Mouse (Mus musculus): ENCODE results near the gene Thsd4. TPM values are rescaled to one million over a fixed set of nuclear protein-coding genes. Genes with fewer than 3 reads are reported as not detected.

Gene Thsd4
- total RNA-seq, 1 experiment, result 1.6 TPM

- Histone ChIP-seq H3K9me3 (ENCODE audit: control insufficient read depth, insufficient read depth, low read depth, low read length) (no peaks in the 10 kb centered on the region), H3K4me1 (ENCODE audit: control insufficient read depth in 2 of 2, insufficient read depth in 2 of 2, low read length in 2 of 2, poor library complexity in 1 of 2) (peaks cover 1 to 8% of the 10 kb centered on the region in 2 experiments; a peak in 2 of 4 replicates), H3K4me3 (ENCODE audit: insufficient read depth in 1 of 2, low read depth in 1 of 2, low read length in 2 of 2, poor library complexity in 1 of 2, severe bottlenecking in 1 of 2) (no peak overlapping the region), H3K36me3 (ENCODE audit: control insufficient read depth, insufficient read depth, low read length, poor library complexity, severe bottlenecking) (no peaks in the 10 kb centered on the region), H3K9ac (ENCODE audit: insufficient read depth, low read depth, low read length, poor library complexity, severe bottlenecking) (no peak overlapping the region), H3K27ac (ENCODE audit: insufficient read depth, low read depth, low read length, poor library complexity, severe bottlenecking) (no peak overlapping the region)
- TF ChIP-seq MAFK (IDR thresholded peaks at IDR 0.05; ENCODE audit: insufficient read depth, low read depth, low read length) (no peak), CHD2 (IDR thresholded peaks at IDR 0.05; ENCODE audit: low read depth, low read length) (no peak), ZC3H11A (IDR thresholded peaks at IDR 0.05; ENCODE audit: borderline replicate concordance, low read depth, low read length) (no peak), ZNF384 (IDR thresholded peaks at IDR 0.05; ENCODE audit: low read depth, low read length) (no peak), HCFC1 (IDR thresholded peaks at IDR 0.05; ENCODE audit: borderline replicate concordance, insufficient read depth, low read length) (no peak)
- no peak for DNase-seq (ENCODE audit: low read depth, low spot score)
- in situ Hi-C loops (cut with MboI; ENCODE audit: low sequenced_read_pairs in 2 of 2, unreplicated experiment in 2 of 2), result no loop called here
Observed at GRCm38 (mm10) chr9:59965046-59965445, 556.8 kb downstream of the Thsd4 start.

DNA sequence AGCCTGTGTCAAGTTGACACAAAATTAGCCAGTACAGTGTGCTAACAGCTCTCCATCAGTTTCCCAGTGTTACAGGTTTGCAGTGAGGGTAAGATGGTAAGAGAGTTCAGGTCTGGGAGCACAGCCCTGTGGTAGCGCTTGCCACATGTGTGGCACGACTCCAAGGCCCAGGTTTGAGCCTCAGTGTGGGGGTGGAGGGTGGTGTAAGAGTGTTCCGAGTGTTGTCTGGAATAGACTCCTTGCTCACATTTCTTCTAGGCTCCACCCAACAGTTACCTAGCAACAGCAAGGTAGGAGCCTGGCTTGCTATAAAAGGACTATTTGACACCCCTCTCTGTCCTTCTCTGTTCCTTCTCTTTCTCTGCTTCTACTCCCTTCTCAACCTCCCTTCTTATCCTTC is 557.5 kb downstream of the Thsd4 start:
- no peak overlapping the region for H3K4me3 ChIP-seq (ENCODE audit: insufficient read depth in 1 of 2, low read depth in 1 of 2, low read length in 2 of 2, poor library complexity in 1 of 2, severe bottlenecking in 1 of 2)
- H3K9ac ChIP-seq (ENCODE audit: insufficient read depth, low read depth, low read length, poor library complexity, severe bottlenecking), result no peak overlapping the region
- H3K4me1 ChIP-seq (ENCODE audit: control insufficient read depth in 2 of 2, insufficient read depth in 2 of 2, low read length in 2 of 2, poor library complexity in 1 of 2), result peaks cover 1 to 10% of the 10 kb centered on the region in 2 experiments; a peak in 2 of 4 replicates
- no peaks in the 10 kb centered on the region for H3K36me3 ChIP-seq (ENCODE audit: control insufficient read depth, insufficient read depth, low read length, poor library complexity, severe bottlenecking)
- TF ChIP-seq ZC3H11A (IDR thresholded peaks at IDR 0.05; ENCODE audit: borderline replicate concordance, low read depth, low read length), result no peak
- TF ChIP-seq MAFK (IDR thresholded peaks at IDR 0.05; ENCODE audit: insufficient read depth, low read depth, low read length), result no peak
- TF ChIP-seq ZNF384 (IDR thresholded peaks at IDR 0.05; ENCODE audit: low read depth, low read length), result no peak
- TF ChIP-seq HCFC1 (IDR thresholded peaks at IDR 0.05; ENCODE audit: borderline replicate concordance, insufficient read depth, low read length), result no peak
- TF ChIP-seq CHD2 (IDR thresholded peaks at IDR 0.05; ENCODE audit: low read depth, low read length), result no peak
- no peak for DNase-seq (ENCODE audit: low read depth, low spot score)
- H3K9me3 ChIP-seq (ENCODE audit: control insufficient read depth, insufficient read depth, low read depth, low read length), result no peaks in the 10 kb centered on the region
- no peak overlapping the region for H3K27ac ChIP-seq (ENCODE audit: insufficient read depth, low read depth, low read length, poor library complexity, severe bottlenecking)
- in situ Hi-C loops (cut with MboI; ENCODE audit: low sequenced_read_pairs in 2 of 2, unreplicated experiment in 2 of 2), result no loop called here

GRCm38 (mm10) chr9:59961201-59961955 is 560.5 kb downstream of the Thsd4 start:
- no peak for DNase-seq (ENCODE audit: low read depth, low spot score)
- TF ChIP-seq CHD2 (IDR thresholded peaks at IDR 0.05; ENCODE audit: low read depth, low read length) (no peak), HCFC1 (IDR thresholded peaks at IDR 0.05; ENCODE audit: borderline replicate concordance, insufficient read depth, low read length) (no peak), ZNF384 (IDR thresholded peaks at IDR 0.05; ENCODE audit: low read depth, low read length) (no peak), ZC3H11A (IDR thresholded peaks at IDR 0.05; ENCODE audit: borderline replicate concordance, low read depth, low read length) (no peak), MAFK (IDR thresholded peaks at IDR 0.05; ENCODE audit: insufficient read depth, low read depth, low read length) (no peak)
- Histone ChIP-seq H3K4me1 (ENCODE audit: control insufficient read depth in 2 of 2, insufficient read depth in 2 of 2, low read length in 2 of 2, poor library complexity in 1 of 2) (peaks cover 1 to 13% of the 10 kb centered on the region in 2 experiments; a peak in 1 of 4 replicates), H3K36me3 (ENCODE audit: control insufficient read depth, insufficient read depth, low read length, poor library complexity, severe bottlenecking) (no peaks in the 10 kb centered on the region), H3K9me3 (ENCODE audit: control insufficient read depth, insufficient read depth, low read depth, low read length) (no peaks in the 10 kb centered on the region), H3K4me3 (ENCODE audit: insufficient read depth in 1 of 2, low read depth in 1 of 2, low read length in 2 of 2, poor library complexity in 1 of 2, severe bottlenecking in 1 of 2) (no peak overlapping the region), H3K27ac (ENCODE audit: insufficient read depth, low read depth, low read length, poor library complexity, severe bottlenecking) (no peak overlapping the region), H3K9ac (ENCODE audit: insufficient read depth, low read depth, low read length, poor library complexity, severe bottlenecking) (no peak overlapping the region)
- in situ Hi-C loops (cut with MboI; ENCODE audit: low sequenced_read_pairs in 2 of 2, unreplicated experiment in 2 of 2), result no loop called here

DNA sequence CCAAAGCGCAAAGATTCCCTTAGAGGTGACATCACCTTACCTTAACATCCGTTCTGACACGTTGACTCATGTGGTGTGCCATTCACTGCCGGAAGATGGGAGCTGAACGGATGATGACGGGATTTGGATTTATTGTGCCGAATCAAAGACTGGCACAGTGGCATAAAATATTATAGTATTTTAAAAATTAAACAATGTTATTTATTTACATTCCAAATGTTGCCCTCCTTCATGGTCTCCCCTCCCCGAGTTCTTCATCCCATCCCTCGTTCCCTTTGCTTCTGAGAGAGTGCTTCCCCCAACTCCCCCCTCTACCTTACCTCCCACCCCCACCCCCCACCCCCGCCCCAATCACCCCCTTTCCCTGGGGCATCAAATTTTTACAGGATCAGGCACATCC is 561.3 kb downstream of the Thsd4 start, which contains the start of gene Nr2e3:
Gene Nr2e3 (minus strand): TSS at position 101 of the 400 bp plus-strand sequence.
- Histone ChIP-seq H3K4me3 (ENCODE audit: insufficient read depth in 1 of 2, low read depth in 1 of 2, low read length in 2 of 2, poor library complexity in 1 of 2, severe bottlenecking in 1 of 2) (no peak within 1 kb of the TSS), H3K36me3 (ENCODE audit: control insufficient read depth, insufficient read depth, low read length, poor library complexity, severe bottlenecking) (no peaks in the 10 kb centered on the region), H3K9ac (ENCODE audit: insufficient read depth, low read depth, low read length, poor library complexity, severe bottlenecking) (no peak within 1 kb of the TSS; the same call in 1 of the 2 replicates), H3K9me3 (ENCODE audit: control insufficient read depth, insufficient read depth, low read depth, low read length) (no peaks in the 10 kb centered on the region), H3K4me1 (ENCODE audit: control insufficient read depth in 2 of 2, insufficient read depth in 2 of 2, low read length in 2 of 2, poor library complexity in 1 of 2) (peaks cover 1 to 11% of the 10 kb centered on the region in 2 experiments; a peak in 1 of 4 replicates), H3K27ac (ENCODE audit: insufficient read depth, low read depth, low read length, poor library complexity, severe bottlenecking) (no peak within 1 kb of the TSS)
- no peak for DNase-seq (ENCODE audit: low read depth, low spot score)
- in situ Hi-C loops (cut with MboI; ENCODE audit: low sequenced_read_pairs in 2 of 2, unreplicated experiment in 2 of 2), result no loop called here
- no peak for TF ChIP-seq HCFC1 (IDR thresholded peaks at IDR 0.05; ENCODE audit: borderline replicate concordance, insufficient read depth, low read length)
- TF ChIP-seq CHD2 (IDR thresholded peaks at IDR 0.05; ENCODE audit: low read depth, low read length), result no peak
- TF ChIP-seq MAFK (IDR thresholded peaks at IDR 0.05; ENCODE audit: insufficient read depth, low read depth, low read length), result no peak
- TF ChIP-seq ZNF384 (IDR thresholded peaks at IDR 0.05; ENCODE audit: low read depth, low read length), result no peak
